Mouse (Mus musculus) intestine, embryonic 16.5 days (tissue): ENCODE data around the gene Lysmd4. TPM values are rescaled to one million over a fixed set of nuclear protein-coding genes. Genes with fewer than 3 reads are reported as not detected.

ENCODE experiments used
- ATAC-seq: fragments of 200-750 bp; cut with Nextera tagmentation; 2 replicates; pipeline ENCODE4 v1.8.0; 2017; ENCODE audit warnings: moderate TSS enrichment, moderate library complexity
- H3K27ac ChIP-seq: fragments of 300-500 bp; sonication (generic); 2 replicates; pipeline ENCODE4 v1.5.1; 2014; ENCODE audit warnings: mild to moderate bottlenecking, low read length
- H3K27me3 ChIP-seq: fragments of 300-500 bp; sonication (generic); replicated peaks from 2 replicates; pipeline ENCODE4 v1.6.1; 2014; ENCODE audit warnings: low read length, control low read depth, mixed read lengths; ENCODE audit not compliant: control insufficient read depth, insufficient read depth
- H3K36me3 ChIP-seq: fragments of 300-500 bp; sonication (generic); 2 replicates; pipeline ENCODE4 v1.6.1; 2014; ENCODE audit warnings: low read length, control low read depth; ENCODE audit not compliant: control insufficient read depth, insufficient read depth
- H3K4me1 ChIP-seq: fragments of 300-500 bp; sonication (generic); 2 replicates; pipeline ENCODE4 v1.6.1; 2014; ENCODE audit warnings: low read length, control low read depth, mixed read lengths; ENCODE audit not compliant: control insufficient read depth, insufficient read depth
- H3K4me2 ChIP-seq: fragments of 300-500 bp; sonication (generic); 2 replicates; pipeline ENCODE4 v1.6.1; 2014; ENCODE audit warnings: low read depth, low read length, control low read depth
- H3K4me3 ChIP-seq: fragments of 300-500 bp; sonication (generic); 2 replicates; pipeline ENCODE4 v1.5.1; 2014; ENCODE audit warnings: mild to moderate bottlenecking, low read length
- H3K9ac ChIP-seq: fragments of 300-500 bp; sonication (generic); 2 replicates; pipeline ENCODE4 v1.6.1; 2014; ENCODE audit warnings: low read depth, low read length
- H3K9me3 ChIP-seq: fragments of 300-500 bp; sonication (generic); 2 replicates; pipeline ENCODE4 v1.6.1; 2016; ENCODE audit warnings: low read length, control low read depth; ENCODE audit not compliant: control insufficient read depth
- WGBS: fragments of 180-500 bp; shearing (Covaris S2); extraction: QIAGEN DNeasy Blood & Tissue Kit; methylation state at CpG from one replicate; pipeline ENCODE4 v1.1.7; 2014; 5-methylcytosine and 5-hydroxymethylcytosine counted together
- polyA plus RNA-seq: library from polyadenylated mRNA; unstranded; fragments of >200 nt; fragmentation: Nextera tagmentation; extraction: Ambion mirVana; gene quantifications from 2 replicates; pipeline ENCODE4 v1.2.1, GENCODE M21; 2015

The Lysmd4 gene
- polyA plus RNA-seq, 1 experiment from 2014 or later = 11.8 TPM

DNA sequence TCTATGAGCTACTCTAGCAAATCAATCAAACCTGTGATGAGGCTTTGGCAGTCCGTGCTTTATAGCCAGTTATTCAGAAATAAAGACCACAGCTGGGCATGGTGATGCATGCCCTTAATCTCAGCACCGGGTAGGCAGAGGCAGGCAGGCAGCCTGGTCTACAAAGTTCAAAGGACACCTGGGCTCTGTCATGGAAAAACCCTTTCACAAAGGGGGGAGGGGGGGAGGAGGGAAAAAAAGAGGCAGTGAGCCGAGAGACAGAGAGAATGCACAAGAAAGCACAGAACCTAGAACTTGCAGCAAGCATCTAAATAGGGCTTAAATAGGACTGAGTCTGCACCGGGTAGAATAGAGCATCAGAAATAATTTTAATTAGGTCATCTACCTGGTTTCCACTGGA, 130.6 kb downstream of the Lysmd4 start:
- Histone ChIP-seq H3K9ac (no peak overlapping the region), H3K27me3 (no peaks in the 10 kb centered on the region), H3K4me3 (no peak overlapping the region), H3K4me2 (no peak overlapping the region), H3K27ac (no peak overlapping the region), H3K36me3 (0 out of 2 replicates have a peak, but pooled peaks cover 4% of the 10 kb centered on the region), H3K4me1 (no peaks in the 10 kb centered on the region; the same call in 1 of the 2 replicates), H3K9me3 (peaks cover 4% of the 10 kb centered on the region; the same call in 1 of the 2 replicates)
- no peak for ATAC-seq
- WGBS = 82% methylated on average over 4 of the region's 4 CpGs

DNA sequence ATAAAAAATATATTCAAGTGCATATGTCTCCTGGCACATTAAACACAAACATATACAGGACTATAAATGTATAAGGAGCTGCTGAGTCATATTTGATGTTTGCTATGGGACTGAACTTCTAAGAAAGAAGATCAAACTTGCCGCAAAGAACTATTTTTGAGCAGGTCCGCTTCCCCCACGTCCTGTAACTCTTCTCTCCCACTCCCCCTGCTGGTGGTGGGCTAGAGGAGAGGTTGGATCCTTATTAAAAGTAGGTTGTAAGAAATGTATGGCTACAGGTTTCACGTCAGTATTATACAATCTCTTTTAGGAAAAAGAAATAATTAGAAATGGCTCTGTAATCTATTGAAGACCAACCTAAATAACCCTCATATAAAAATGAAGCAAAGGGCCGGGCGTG, 131.3 kb downstream of the Lysmd4 start:
- Histone ChIP-seq H3K36me3 (0 out of 2 replicates have a peak, but pooled peaks cover 4% of the 10 kb centered on the region), H3K4me3 (no peak overlapping the region), H3K27ac (no peak overlapping the region), H3K27me3 (no peaks in the 10 kb centered on the region), H3K9ac (no peak overlapping the region), H3K4me1 (no peaks in the 10 kb centered on the region; the same call in 1 of the 2 replicates), H3K4me2 (no peak overlapping the region), H3K9me3 (peaks cover 4% of the 10 kb centered on the region; the same call in 1 of the 2 replicates)
- WGBS = 89% methylated on average over 6 of the region's 6 CpGs
- no peak for ATAC-seq

DNA sequence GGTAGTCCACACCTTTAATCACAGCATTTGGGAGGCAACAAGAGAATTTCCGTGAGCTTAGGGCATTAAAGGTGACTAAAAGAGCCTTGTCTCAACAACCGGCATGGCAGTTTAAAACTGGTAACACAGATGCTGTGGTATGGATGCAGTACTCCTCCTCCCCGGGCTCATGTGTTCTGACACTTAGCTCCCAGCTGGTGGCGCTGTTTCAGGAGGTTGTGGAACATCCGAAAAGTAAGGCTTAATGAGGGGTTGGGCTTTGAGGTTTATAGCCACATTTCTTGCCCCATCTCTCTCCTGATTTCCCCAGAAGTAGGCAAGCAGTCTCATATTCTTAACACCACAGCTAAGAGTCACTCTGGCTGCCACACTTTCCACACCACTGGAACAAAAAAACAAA, 133.5 kb downstream of the Lysmd4 start:
- Histone ChIP-seq H3K27ac (no peak overlapping the region), H3K9me3 (peaks cover 4% of the 10 kb centered on the region; the same call in 1 of the 2 replicates), H3K27me3 (no peaks in the 10 kb centered on the region), H3K4me2 (no peak overlapping the region), H3K36me3 (0 out of 2 replicates have a peak, but pooled peaks cover 4% of the 10 kb centered on the region), H3K4me3 (no peak overlapping the region), H3K9ac (no peak overlapping the region), H3K4me1 (no peaks in the 10 kb centered on the region; the same call in 1 of the 2 replicates)
- 97% methylated on average over 5 of the region's 5 CpGs for WGBS
- no peak for ATAC-seq

Other genes with a start within 250 kb of the Lysmd4 start
- gene Mef2a, start 150.3 kb downstream of the Lysmd4 start, polyA plus RNA-seq = 23.6 and 23.7 TPM in 2 replicates